Mouse (Mus musculus) neural tube, embryonic 13.5 days (tissue): ENCODE measurements around the gene Cxcl14. TPM values are rescaled to one million over a fixed set of nuclear protein-coding genes. Genes with fewer than 3 reads are reported as not detected.

Experiments
- ATAC-seq: fragments of 200-750 bp; cut with Nextera tagmentation; 2 replicates; pipeline ENCODE4 v1.8.0; 2017; ENCODE audit warnings: low read depth, mild to moderate bottlenecking, moderate TSS enrichment, moderate library complexity
- H3K27ac ChIP-seq: fragments of 300-500 bp; sonication (generic); replicated peaks from 2 replicates; pipeline ENCODE4 v1.5.1; 2015; ENCODE audit warnings: moderate library complexity, mild to moderate bottlenecking, inconsistent platforms
- H3K27me3 ChIP-seq: fragments of 300-500 bp; sonication (generic); 2 replicates; pipeline ENCODE4 v1.6.1; 2015; ENCODE audit warnings: mild to moderate bottlenecking, inconsistent platforms
- H3K36me3 ChIP-seq: fragments of 300-500 bp; sonication (generic); 2 replicates; pipeline ENCODE4 v1.6.1; 2015; ENCODE audit warnings: mild to moderate bottlenecking, inconsistent platforms
- H3K4me1 ChIP-seq: fragments of 300-500 bp; sonication (generic); replicated peaks from 2 replicates; pipeline ENCODE4 v1.6.1; 2015; ENCODE audit warnings: inconsistent platforms
- H3K4me2 ChIP-seq: fragments of 300-500 bp; sonication (generic); 2 replicates; pipeline ENCODE4 v1.6.1; 2015; ENCODE audit warnings: inconsistent platforms, mild to moderate bottlenecking, moderate library complexity
- H3K4me3 ChIP-seq: fragments of 300-500 bp; sonication (generic); 2 replicates; pipeline ENCODE4 v1.5.1; 2015; ENCODE audit warnings: mild to moderate bottlenecking, inconsistent platforms
- H3K9ac ChIP-seq: fragments of 300-500 bp; sonication (generic); 2 replicates; pipeline ENCODE4 v1.6.1; 2015; ENCODE audit warnings: moderate library complexity, mild to moderate bottlenecking, inconsistent platforms
- H3K9me3 ChIP-seq: fragments of 300-500 bp; sonication (generic); 2 replicates; pipeline ENCODE4 v1.6.1; 2016; ENCODE audit warnings: inconsistent platforms
- WGBS: fragments of 180-500 bp; shearing (Covaris S2); methylation state at CpG from one replicate; pipeline ENCODE4 v1.1.7; 2015; 5-methylcytosine and 5-hydroxymethylcytosine counted together
- polyA plus RNA-seq: library from polyadenylated mRNA; unstranded; fragments of >200 nt; fragmentation: Nextera tagmentation; extraction: Ambion mirVana; gene quantifications from 2 replicates; pipeline ENCODE4 v1.2.1, GENCODE M21; 2015

The Cxcl14 gene
- polyA plus RNA-seq, 1 experiment from 2014 or later: 3.0 TPM

- Histone ChIP-seq H3K4me1 (peaks cover 44% of the 10 kb centered on the region), H3K9ac (peak overlapping the region; percentile 60), H3K9me3 (no peaks in the 10 kb centered on the region), H3K27ac (no peak overlapping the region), H3K4me3 (peak overlapping the region; percentile 33), H3K36me3 (no peaks in the 10 kb centered on the region), H3K27me3 (peaks cover 100% of the 10 kb centered on the region), H3K4me2 (peak overlapping the region; percentile 61)
- ATAC-seq: no peak
- WGBS: under 1% methylated on average over 55 of the region's 55 CpGs
Measured at GRCm38 (mm10) chr13:56259021-56259925, 37.1 kb downstream of the Cxcl14 start.

DNA sequence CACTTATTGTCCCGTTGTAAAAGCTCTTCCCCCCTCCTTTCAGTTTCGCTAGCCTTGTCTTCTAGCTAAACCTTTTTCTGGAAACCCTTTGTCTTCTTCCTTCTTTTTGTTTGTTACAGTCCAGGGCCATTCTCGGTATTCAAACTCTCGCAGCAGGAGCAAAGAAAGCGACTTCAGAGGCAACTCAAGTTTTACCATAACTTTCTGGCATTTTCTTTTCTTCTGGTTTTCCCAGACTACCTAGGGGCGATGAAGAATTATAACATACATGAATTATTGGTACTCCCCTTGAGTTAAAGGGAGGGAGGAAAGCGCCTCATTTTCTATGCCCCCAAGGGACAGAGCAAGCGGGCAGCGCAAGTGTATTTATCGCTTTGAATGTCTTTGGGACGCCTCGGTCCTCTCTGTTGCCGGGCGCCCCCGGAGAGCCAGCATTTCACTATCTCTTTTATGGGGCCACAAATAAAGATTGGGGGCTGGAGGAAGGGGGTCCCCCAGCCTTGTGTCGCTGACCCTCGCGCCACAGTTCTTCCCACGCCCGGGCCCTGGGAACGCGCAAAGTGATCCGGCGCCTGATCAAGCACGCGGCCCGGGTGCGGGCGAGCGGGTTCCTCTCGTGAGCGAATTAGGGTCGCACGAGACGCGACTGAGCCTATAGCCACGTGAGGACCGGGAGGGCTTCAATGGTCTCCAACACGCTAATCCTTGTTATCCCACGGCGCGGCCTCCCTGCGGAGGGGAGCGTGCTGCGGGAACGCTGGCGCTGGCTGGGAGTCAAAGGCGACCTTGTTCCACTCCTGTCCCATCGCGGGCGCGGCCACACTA, 37.9 kb downstream of the Cxcl14 start:
- Histone ChIP-seq H3K9ac (peak overlapping the region; percentile 60), H3K4me3 (peak overlapping the region; percentile 33), H3K9me3 (no peaks in the 10 kb centered on the region), H3K4me1 (peaks cover 44% of the 10 kb centered on the region), H3K27me3 (peaks cover 100% of the 10 kb centered on the region), H3K27ac (no peak overlapping the region), H3K4me2 (peak overlapping the region; percentile 61), H3K36me3 (no peaks in the 10 kb centered on the region)
- ATAC-seq: no peak
- under 1% methylated on average over 52 of the region's 52 CpGs for whole genome bisulfite sequencing

DNA sequence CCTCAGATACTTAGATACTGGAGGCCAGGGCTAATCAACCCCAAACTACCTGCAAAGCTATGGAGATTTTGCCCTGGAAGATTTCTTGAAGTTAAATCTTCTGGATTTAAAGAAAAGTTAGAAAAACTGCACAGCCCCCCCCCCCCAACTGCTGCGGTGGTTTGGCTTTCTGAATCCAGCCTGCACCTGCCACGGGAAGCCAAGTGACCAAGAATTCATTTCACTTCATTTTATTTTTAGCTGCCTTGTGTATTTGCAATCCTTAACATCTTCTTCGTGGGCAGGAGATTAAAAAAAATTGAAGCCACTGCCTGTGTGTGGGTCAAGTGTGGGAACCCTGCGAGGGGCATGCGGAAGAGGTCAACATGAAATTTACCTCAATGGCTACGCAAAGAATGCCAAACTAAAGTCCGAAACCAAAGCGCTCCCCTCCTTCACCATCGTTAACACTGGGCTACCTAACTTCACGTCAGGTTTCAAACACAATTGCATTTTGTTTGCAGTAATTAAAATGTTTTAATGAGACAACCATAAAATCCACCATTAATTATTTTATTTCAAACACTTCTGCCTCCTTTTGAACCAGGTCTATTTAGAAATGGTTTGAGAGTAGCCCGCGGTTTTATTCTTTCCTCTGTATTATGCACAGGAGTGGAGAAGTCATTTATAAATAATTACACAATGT, 38.7 kb downstream of the Cxcl14 start:
- Histone ChIP-seq H3K27me3 (peaks cover 100% of the 10 kb centered on the region), H3K4me2 (no peak overlapping the region), H3K4me3 (no peak overlapping the region), H3K4me1 (peaks cover 52% of the 10 kb centered on the region), H3K9ac (no peak overlapping the region), H3K27ac (no peak overlapping the region), H3K9me3 (no peaks in the 10 kb centered on the region), H3K36me3 (no peaks in the 10 kb centered on the region)
- WGBS: 1% methylated on average over 12 of the region's 12 CpGs
- ATAC-seq: no peak

DNA sequence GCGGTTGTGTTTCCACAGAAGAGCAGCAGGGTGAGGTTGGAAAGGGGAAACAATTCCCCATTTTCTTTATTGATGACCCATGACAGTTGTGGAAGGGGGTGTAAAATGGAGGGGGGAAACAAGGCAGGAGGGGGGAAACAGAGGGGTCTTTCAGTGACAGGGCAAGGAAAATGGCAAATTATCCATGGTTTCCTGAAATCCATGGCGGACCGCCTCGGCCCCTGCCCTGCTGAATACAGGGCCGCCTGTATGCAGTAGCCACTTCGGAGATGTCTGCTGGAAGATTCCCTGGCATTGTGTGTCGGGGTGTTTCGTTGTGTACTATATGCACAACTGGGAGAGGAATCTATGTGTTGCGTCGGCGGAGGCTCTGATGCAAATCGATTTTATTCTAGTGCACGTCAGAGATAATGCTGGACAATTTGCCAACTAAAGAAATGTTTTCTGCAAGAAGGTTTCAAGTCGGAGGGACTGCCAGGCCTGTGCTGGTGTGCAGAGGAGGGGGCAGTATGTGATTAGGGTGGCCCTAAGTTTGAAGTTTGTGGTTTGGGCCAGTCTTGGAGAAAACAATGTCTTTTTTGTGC, 39.5 kb downstream of the Cxcl14 start:
- WGBS: 4% methylated on average over 14 of the region's 14 CpGs
- Histone ChIP-seq H3K27ac (no peak overlapping the region), H3K4me3 (no peak overlapping the region), H3K4me2 (no peak overlapping the region), H3K27me3 (peaks cover 100% of the 10 kb centered on the region), H3K36me3 (no peaks in the 10 kb centered on the region), H3K4me1 (peaks cover 60% of the 10 kb centered on the region), H3K9ac (no peak overlapping the region), H3K9me3 (no peaks in the 10 kb centered on the region)
- ATAC-seq: no peak

- no peak overlapping the region for H3K27ac ChIP-seq
- H3K27me3 ChIP-seq: peaks cover 100% of the 10 kb centered on the region
- peaks cover 65% of the 10 kb centered on the region for H3K4me1 ChIP-seq
- ATAC-seq: no peak
- no peak overlapping the region for H3K9ac ChIP-seq
- H3K4me2 ChIP-seq: no peak overlapping the region
- H3K9me3 ChIP-seq: no peaks in the 10 kb centered on the region
- no peak overlapping the region for H3K4me3 ChIP-seq
- no peaks in the 10 kb centered on the region for H3K36me3 ChIP-seq
- WGBS: 13% methylated on average over 3 of the region's 3 CpGs
Measured at GRCm38 (mm10) chr13:56253379-56253778, 43.0 kb downstream of the Cxcl14 start.

- WGBS: 6% methylated on average over 8 of the region's 8 CpGs
- Histone ChIP-seq H3K27me3 (peaks cover 100% of the 10 kb centered on the region), H3K9me3 (no peaks in the 10 kb centered on the region), H3K27ac (0 out of 2 replicates have a peak overlapping the region, but pooled peaks have one; percentile 13), H3K9ac (no peak overlapping the region), H3K4me3 (peak overlapping the region; percentile 37), H3K36me3 (no peaks in the 10 kb centered on the region), H3K4me1 (peaks cover 60% of the 10 kb centered on the region), H3K4me2 (peak overlapping the region; percentile 59)
- ATAC-seq: peak; percentile 29; the same call in 1 of the 2 replicates
Measured at GRCm38 (mm10) chr13:56252783-56253182, 43.6 kb downstream of the Cxcl14 start.

GRCm38 (mm10) chr13:56251924-56252619, 44.3 kb downstream of the Cxcl14 start, which contains the start of gene Neurog1:
Gene Neurog1 (minus strand): TSS chr13:56252163.
- Histone ChIP-seq H3K9me3 (no peaks in the 10 kb centered on the region), H3K9ac (peak within 1 kb of the TSS; percentile 43), H3K27me3 (peaks cover 100% of the 10 kb centered on the region), H3K4me1 (peaks cover 54% of the 10 kb centered on the region), H3K36me3 (no peaks in the 10 kb centered on the region), H3K27ac (peak within 1 kb of the TSS; percentile 28; the same call in 1 of the 2 replicates), H3K4me3 (peak within 1 kb of the TSS; percentile 37), H3K4me2 (peak within 1 kb of the TSS; percentile 59)
- ATAC-seq: peak; percentile 69
- under 1% methylated on average over 65 of the region's 65 CpGs for WGBS

- H3K4me3 ChIP-seq: peak overlapping the region; percentile 37
- H3K27me3 ChIP-seq: peaks cover 100% of the 10 kb centered on the region
- WGBS: under 1% methylated on average over 59 of the region's 59 CpGs
- H3K4me2 ChIP-seq: peak overlapping the region; percentile 59
- peak; percentile 21; the same call in 1 of the 2 replicates for ATAC-seq
- peaks cover 47% of the 10 kb centered on the region for H3K4me1 ChIP-seq
- peak overlapping the region; percentile 43 for H3K9ac ChIP-seq
- H3K36me3 ChIP-seq: no peaks in the 10 kb centered on the region
- no peaks in the 10 kb centered on the region for H3K9me3 ChIP-seq
- 0 out of 2 replicates have a peak overlapping the region, but pooled peaks have one; percentile 28 for H3K27ac ChIP-seq
Measured at GRCm38 (mm10) chr13:56251176-56251923, 45.0 kb downstream of the Cxcl14 start.

DNA sequence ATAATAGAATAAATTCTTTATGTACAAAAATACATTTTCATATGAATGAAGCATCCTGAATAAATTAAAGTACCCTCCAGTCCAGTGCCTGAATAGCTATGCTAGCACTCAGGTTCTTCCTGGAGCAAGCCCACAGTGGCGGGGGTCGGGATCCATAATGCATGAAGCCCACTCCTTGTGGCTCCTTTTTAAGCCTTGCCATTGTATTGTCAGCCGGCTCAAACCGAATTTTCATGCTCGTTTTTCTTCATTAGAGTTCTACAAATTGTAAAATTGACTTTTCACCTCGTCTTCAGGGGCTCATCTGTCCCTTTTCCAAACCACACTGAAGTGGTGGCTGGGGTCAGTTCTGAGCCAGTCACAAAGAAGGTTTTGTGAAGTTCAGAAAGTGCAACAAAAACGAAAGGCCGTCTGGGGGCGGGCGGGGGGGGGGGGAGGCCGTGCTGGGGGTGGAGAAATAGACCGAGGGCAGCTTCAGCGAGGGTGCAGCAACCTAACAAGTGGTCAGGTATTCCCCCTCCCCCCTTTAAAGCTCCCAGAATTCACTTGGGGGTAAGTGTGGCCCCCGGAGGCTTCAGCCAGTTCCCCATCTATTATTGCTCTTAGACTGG, 45.7 kb downstream of the Cxcl14 start:
- Histone ChIP-seq H3K4me2 (peak overlapping the region; percentile 59; the same call in 1 of the 2 replicates), H3K9ac (no peak overlapping the region), H3K27ac (0 out of 2 replicates have a peak overlapping the region, but pooled peaks have one; percentile 28), H3K27me3 (peaks cover 100% of the 10 kb centered on the region), H3K36me3 (no peaks in the 10 kb centered on the region), H3K4me3 (peak overlapping the region; percentile 37; the same call in 1 of the 2 replicates), H3K9me3 (no peaks in the 10 kb centered on the region), H3K4me1 (peaks cover 44% of the 10 kb centered on the region)
- under 1% methylated on average over 14 of the region's 14 CpGs for WGBS
- no peak for ATAC-seq
